Mouse (Mus musculus) E14TG2a.4 (cell line): ENCODE measurements around the gene Prrc2b.
A peak's percentile ranks its signal among the peaks of the same experiment; 100 is the strongest.

Source experiments
- H3K27me3 ChIP-seq: 2 replicates; pipeline ENCODE4 v1.6.1; 2014; ENCODE audit warnings: low read length, control low read depth; ENCODE audit not compliant: insufficient read depth
- H3K36me3 ChIP-seq: 2 replicates; pipeline ENCODE4 v1.6.1; 2014; ENCODE audit warnings: low read length, control low read depth; ENCODE audit not compliant: insufficient read depth
- H3K4me1 ChIP-seq: replicated peaks from 2 replicates; pipeline ENCODE4 v1.6.1; 2014; ENCODE audit warnings: low read depth, low read length, control low read depth
- H3K4me3 ChIP-seq: replicated peaks from 2 replicates; pipeline ENCODE4 v1.5.1; 2014; ENCODE audit warnings: mild to moderate bottlenecking, low read length
- H3K9me3 ChIP-seq: 2 replicates; pipeline ENCODE4 v1.6.1; 2014; ENCODE audit warnings: low read length, control low read depth
- CTCF ChIP-seq: conservative IDR thresholded peaks from 2 replicates; pipeline ENCODE4 v1.5.1; 2014; ENCODE audit warnings: low read length
- NANOG ChIP-seq: IDR thresholded peaks from 2 replicates; pipeline ENCODE4 v1.6.1; 2014; ENCODE audit warnings: borderline replicate concordance, low read length, mixed read lengths
- POU5F1 ChIP-seq: IDR thresholded peaks from 2 replicates; pipeline ENCODE4 v1.6.1; 2014; ENCODE audit warnings: low read length, borderline replicate concordance

The Prrc2b gene

GRCm38 (mm10) chr2:32177397-32178060 lies 26.6 kb downstream of the Prrc2b start:
- Histone ChIP-seq H3K9me3 (no peaks in the 10 kb centered on the region), H3K27me3 (no peaks in the 10 kb centered on the region), H3K4me1 (peaks cover 98% of the 10 kb centered on the region), H3K4me3 (peak overlapping the region; percentile 72), H3K36me3 (peaks cover 36% of the 10 kb centered on the region)
- TF ChIP-seq NANOG, result no peak
- no peak for TF ChIP-seq CTCF
- no peak for TF ChIP-seq POU5F1

GRCm38 (mm10) chr2:32179363-32179762 lies 28.5 kb downstream of the Prrc2b start:
- H3K4me1 ChIP-seq, result peaks cover 100% of the 10 kb centered on the region
- peak overlapping the region; percentile 72 for H3K4me3 ChIP-seq
- H3K36me3 ChIP-seq, result peaks cover 54% of the 10 kb centered on the region
- H3K27me3 ChIP-seq, result no peaks in the 10 kb centered on the region
- no peaks in the 10 kb centered on the region for H3K9me3 ChIP-seq
- TF ChIP-seq POU5F1 (no peak), CTCF (no peak), NANOG (no peak)

GRCm38 (mm10) chr2:32180127-32180526 lies 29.2 kb downstream of the Prrc2b start:
- Histone ChIP-seq H3K27me3 (no peaks in the 10 kb centered on the region), H3K4me3 (peak overlapping the region; percentile 39), H3K36me3 (peaks cover 62% of the 10 kb centered on the region), H3K4me1 (peaks cover 97% of the 10 kb centered on the region), H3K9me3 (no peaks in the 10 kb centered on the region)
- TF ChIP-seq CTCF (no peak), POU5F1 (no peak), NANOG (no peak)

GRCm38 (mm10) chr2:32181364-32181763 lies 30.5 kb downstream of the Prrc2b start:
- Histone ChIP-seq H3K36me3 (peaks cover 74% of the 10 kb centered on the region), H3K9me3 (no peaks in the 10 kb centered on the region), H3K4me1 (peaks cover 93% of the 10 kb centered on the region), H3K4me3 (peak overlapping the region; percentile 32; the same call in 1 of the 2 replicates), H3K27me3 (no peaks in the 10 kb centered on the region)
- no peak for TF ChIP-seq CTCF
- no peak for TF ChIP-seq NANOG
- no peak for TF ChIP-seq POU5F1

- peaks cover 82% of the 10 kb centered on the region for H3K36me3 ChIP-seq
- H3K4me1 ChIP-seq, result peaks cover 93% of the 10 kb centered on the region
- TF ChIP-seq NANOG, result no peak
- no peak for TF ChIP-seq CTCF
- TF ChIP-seq POU5F1, result no peak
- no peaks in the 10 kb centered on the region for H3K9me3 ChIP-seq
- H3K4me3 ChIP-seq, result peak overlapping the region; percentile 32
- H3K27me3 ChIP-seq, result no peaks in the 10 kb centered on the region
These were observed 31.2 kb downstream of the Prrc2b start for GRCm38 (mm10) chr2:32182119-32182518.

GRCm38 (mm10) chr2:32182676-32183296 lies 31.9 kb downstream of the Prrc2b start:
- Histone ChIP-seq H3K4me3 (peak overlapping the region; percentile 32), H3K9me3 (no peaks in the 10 kb centered on the region), H3K4me1 (peaks cover 93% of the 10 kb centered on the region), H3K27me3 (no peaks in the 10 kb centered on the region), H3K36me3 (peaks cover 84% of the 10 kb centered on the region)
- TF ChIP-seq NANOG, result no peak
- TF ChIP-seq POU5F1, result no peak
- TF ChIP-seq CTCF, result no peak

- Histone ChIP-seq H3K4me1 (peaks cover 90% of the 10 kb centered on the region), H3K9me3 (no peaks in the 10 kb centered on the region), H3K4me3 (no peak overlapping the region), H3K27me3 (no peaks in the 10 kb centered on the region), H3K36me3 (peaks cover 97% of the 10 kb centered on the region)
- TF ChIP-seq POU5F1 (no peak), NANOG (no peak), CTCF (no peak)
These were observed 36.2 kb downstream of the Prrc2b start for GRCm38 (mm10) chr2:32187019-32187551.

GRCm38 (mm10) chr2:32187649-32188048 lies 36.8 kb downstream of the Prrc2b start:
- Histone ChIP-seq H3K4me3 (no peak overlapping the region), H3K36me3 (peaks cover 97% of the 10 kb centered on the region), H3K27me3 (no peaks in the 10 kb centered on the region), H3K4me1 (peaks cover 90% of the 10 kb centered on the region), H3K9me3 (no peaks in the 10 kb centered on the region)
- no peak for TF ChIP-seq POU5F1
- no peak for TF ChIP-seq NANOG
- no peak for TF ChIP-seq CTCF
